Mouse (Mus musculus) limb, embryonic 13.5 days (tissue): Measurements from ENCODE around the gene Anks1b. TPM values are rescaled to one million over a fixed set of nuclear protein-coding genes. Genes with fewer than 3 reads are reported as not detected.

Source experiments
- ATAC-seq: fragments of 200-750 bp; cut with Nextera tagmentation; 2 replicates; pipeline ENCODE4 v1.8.0; 2017; ENCODE audit warnings: low read depth, moderate number of reproducible peaks, moderate TSS enrichment; ENCODE audit not compliant: low FRiP score
- H3K27ac ChIP-seq: fragments of 300-500 bp; sonication (generic); 2 replicates; pipeline ENCODE4 v1.5.1; 2015; ENCODE audit warnings: inconsistent platforms, mild to moderate bottlenecking, moderate library complexity
- H3K27me3 ChIP-seq: fragments of 300-500 bp; sonication (generic); 2 replicates; pipeline ENCODE4 v1.6.1; 2015; ENCODE audit warnings: mild to moderate bottlenecking, inconsistent platforms
- H3K36me3 ChIP-seq: fragments of 300-500 bp; sonication (generic); 2 replicates; pipeline ENCODE4 v1.6.1; 2015; ENCODE audit warnings: inconsistent platforms, mild to moderate bottlenecking, moderate library complexity
- H3K4me1 ChIP-seq: fragments of 300-500 bp; sonication (generic); 2 replicates; pipeline ENCODE4 v1.6.1; 2015; ENCODE audit warnings: inconsistent platforms
- H3K4me2 ChIP-seq: fragments of 300-500 bp; sonication (generic); replicated peaks from 2 replicates; pipeline ENCODE4 v1.6.1; 2015; ENCODE audit warnings: inconsistent platforms, mild to moderate bottlenecking, moderate library complexity
- H3K4me3 ChIP-seq: fragments of 300-500 bp; sonication (generic); 2 replicates; pipeline ENCODE4 v1.5.1; 2015; ENCODE audit warnings: moderate library complexity, mild to moderate bottlenecking, inconsistent platforms
- H3K9ac ChIP-seq: fragments of 300-500 bp; sonication (generic); 2 replicates; pipeline ENCODE4 v1.6.1; 2015; ENCODE audit warnings: mild to moderate bottlenecking, inconsistent platforms
- H3K9me3 ChIP-seq: fragments of 300-500 bp; sonication (generic); 2 replicates; pipeline ENCODE4 v1.6.1; 2016; ENCODE audit warnings: inconsistent platforms
- WGBS: fragments of 180-500 bp; shearing (Covaris S2); methylation state at CpG from one replicate; pipeline ENCODE4 v1.1.7; 2015; 5-methylcytosine and 5-hydroxymethylcytosine counted together
- polyA plus RNA-seq: library from polyadenylated mRNA; unstranded; fragments of >200 nt; fragmentation: Nextera tagmentation; extraction: Ambion mirVana; gene quantifications from 2 replicates; pipeline ENCODE4 v1.2.1, GENCODE M21; 2015

Anks1b gene
- polyA plus RNA-seq, 1 experiment from 2014 or later: 2.9 TPM

- no peak overlapping the region for H3K4me3 ChIP-seq
- 50% methylated on average over 13 of the region's 13 CpGs for WGBS
- H3K9me3 ChIP-seq: no peaks in the 10 kb centered on the region
- H3K4me2 ChIP-seq: no peak overlapping the region
- H3K9ac ChIP-seq: no peak overlapping the region
- no peaks in the 10 kb centered on the region for H3K4me1 ChIP-seq
- H3K27ac ChIP-seq: no peak overlapping the region
- no peaks in the 10 kb centered on the region for H3K27me3 ChIP-seq
- H3K36me3 ChIP-seq: no peaks in the 10 kb centered on the region
- no peak for ATAC-seq
Observed at GRCm38 (mm10) chr10:90779561-90780400, 906.5 kb downstream of the Anks1b start.

- Histone ChIP-seq H3K36me3 (no peaks in the 10 kb centered on the region), H3K9me3 (no peaks in the 10 kb centered on the region), H3K9ac (no peak overlapping the region), H3K27me3 (no peaks in the 10 kb centered on the region), H3K4me2 (no peak overlapping the region), H3K4me3 (no peak overlapping the region), H3K4me1 (no peaks in the 10 kb centered on the region), H3K27ac (no peak overlapping the region)
- WGBS: 72% methylated on average over 4 of the region's 4 CpGs
- no peak for ATAC-seq
Observed at GRCm38 (mm10) chr10:90784981-90785650, 911.8 kb downstream of the Anks1b start.

- no peaks in the 10 kb centered on the region for H3K4me1 ChIP-seq
- H3K27ac ChIP-seq: no peak overlapping the region
- no peaks in the 10 kb centered on the region for H3K9me3 ChIP-seq
- no peak overlapping the region for H3K9ac ChIP-seq
- no peak for ATAC-seq
- no peak overlapping the region for H3K4me3 ChIP-seq
- no peaks in the 10 kb centered on the region for H3K36me3 ChIP-seq
- WGBS: 84% methylated on average over 8 of the region's 8 CpGs
- H3K27me3 ChIP-seq: no peaks in the 10 kb centered on the region
- no peak overlapping the region for H3K4me2 ChIP-seq
Observed at GRCm38 (mm10) chr10:90785680-90786079, 912.4 kb downstream of the Anks1b start.

- Histone ChIP-seq H3K9ac (no peak overlapping the region), H3K4me3 (no peak overlapping the region), H3K9me3 (no peaks in the 10 kb centered on the region), H3K27me3 (peaks cover 4% of the 10 kb centered on the region; the same call in 1 of the 2 replicates), H3K4me1 (no peaks in the 10 kb centered on the region), H3K27ac (no peak overlapping the region), H3K36me3 (no peaks in the 10 kb centered on the region), H3K4me2 (no peak overlapping the region)
- 57% methylated on average over 6 of the region's 6 CpGs for WGBS
- no peak for ATAC-seq
Observed at GRCm38 (mm10) chr10:90803112-90803511, 929.8 kb downstream of the Anks1b start.

GRCm38 (mm10) chr10:90804602-90805095, 931.3 kb downstream of the Anks1b start:
- Histone ChIP-seq H3K4me2 (no peak overlapping the region), H3K9me3 (no peaks in the 10 kb centered on the region), H3K4me1 (no peaks in the 10 kb centered on the region), H3K27ac (no peak overlapping the region), H3K9ac (no peak overlapping the region), H3K27me3 (peaks cover 4% of the 10 kb centered on the region; the same call in 1 of the 2 replicates), H3K4me3 (no peak overlapping the region), H3K36me3 (no peaks in the 10 kb centered on the region)
- ATAC-seq: no peak
- 13% methylated on average over 4 of the region's 4 CpGs for WGBS

- no peaks in the 10 kb centered on the region for H3K4me1 ChIP-seq
- H3K4me3 ChIP-seq: no peak overlapping the region
- no peak overlapping the region for H3K4me2 ChIP-seq
- no peak overlapping the region for H3K27ac ChIP-seq
- ATAC-seq: no peak
- H3K27me3 ChIP-seq: no peaks in the 10 kb centered on the region
- 85% methylated on average over 8 of the region's 8 CpGs for WGBS
- H3K36me3 ChIP-seq: no peaks in the 10 kb centered on the region
- H3K9me3 ChIP-seq: no peaks in the 10 kb centered on the region
- no peak overlapping the region for H3K9ac ChIP-seq
Observed at GRCm38 (mm10) chr10:90808616-90809310, 935.5 kb downstream of the Anks1b start.

- ATAC-seq: no peak
- 31% methylated on average over 8 of the region's 8 CpGs for WGBS
Observed at GRCm38 (mm10) chr10:90809911-90810590, 936.7 kb downstream of the Anks1b start.

GRCm38 (mm10) chr10:90811446-90811845, 938.1 kb downstream of the Anks1b start:
- 0 out of 2 replicates have a peak, but pooled peaks cover 6% of the 10 kb centered on the region for H3K27me3 ChIP-seq
- H3K4me1 ChIP-seq: no peaks in the 10 kb centered on the region
- ATAC-seq: no peak
- H3K9me3 ChIP-seq: no peaks in the 10 kb centered on the region
- no peak overlapping the region for H3K9ac ChIP-seq
- 78% methylated on average over 4 of the region's 4 CpGs for WGBS
- H3K36me3 ChIP-seq: no peaks in the 10 kb centered on the region
- no peak overlapping the region for H3K4me2 ChIP-seq
- H3K4me3 ChIP-seq: no peak overlapping the region
- no peak overlapping the region for H3K27ac ChIP-seq

More at GRCm38 (mm10) chr10:90809911-90810590, 936.7 kb downstream of the Anks1b start:
- no peaks in the 10 kb centered on the region for H3K27me3 ChIP-seq
- H3K9me3 ChIP-seq: no peaks in the 10 kb centered on the region
- no peak overlapping the region for H3K27ac ChIP-seq
- H3K9ac ChIP-seq: no peak overlapping the region
- no peaks in the 10 kb centered on the region for H3K4me1 ChIP-seq
- no peak overlapping the region for H3K4me2 ChIP-seq
- H3K36me3 ChIP-seq: no peaks in the 10 kb centered on the region
- H3K4me3 ChIP-seq: no peak overlapping the region

GRCm38 (mm10) chr10:90813326-90813725, 940.0 kb downstream of the Anks1b start:
- H3K4me2 ChIP-seq: no peak overlapping the region
- no peak overlapping the region for H3K9ac ChIP-seq
- H3K36me3 ChIP-seq: no peaks in the 10 kb centered on the region
- H3K4me3 ChIP-seq: no peak overlapping the region
- no peaks in the 10 kb centered on the region for H3K9me3 ChIP-seq
- no peak for ATAC-seq
- no peaks in the 10 kb centered on the region for H3K4me1 ChIP-seq
- WGBS: 85% methylated on average over 5 of the region's 5 CpGs
- H3K27me3 ChIP-seq: peaks cover 17% of the 10 kb centered on the region
- no peak overlapping the region for H3K27ac ChIP-seq

- ATAC-seq: no peak
- peaks cover 24% of the 10 kb centered on the region for H3K27me3 ChIP-seq
- 51% methylated on average over 6 of the region's 6 CpGs for WGBS
- H3K4me2 ChIP-seq: no peak overlapping the region
- no peak overlapping the region for H3K4me3 ChIP-seq
- no peak overlapping the region for H3K9ac ChIP-seq
- H3K9me3 ChIP-seq: no peaks in the 10 kb centered on the region
- H3K36me3 ChIP-seq: no peaks in the 10 kb centered on the region
- H3K4me1 ChIP-seq: no peaks in the 10 kb centered on the region
- H3K27ac ChIP-seq: no peak overlapping the region
Observed at GRCm38 (mm10) chr10:90814412-90814811, 941.1 kb downstream of the Anks1b start.

- Histone ChIP-seq H3K27me3 (peaks cover 32% of the 10 kb centered on the region), H3K9ac (no peak overlapping the region), H3K4me2 (no peak overlapping the region), H3K36me3 (no peaks in the 10 kb centered on the region), H3K27ac (no peak overlapping the region), H3K4me1 (no peaks in the 10 kb centered on the region), H3K4me3 (no peak overlapping the region), H3K9me3 (no peaks in the 10 kb centered on the region)
- ATAC-seq: no peak
- WGBS: 33% methylated on average over 10 of the region's 10 CpGs
Observed at GRCm38 (mm10) chr10:90818246-90818937, 945.1 kb downstream of the Anks1b start.
